Mouse (Mus musculus) retina, postnatal 1 day (tissue): ENCODE data around the gene Slc4a7.

Source experiments
- DNase-seq: peaks from one replicate; pipeline ENCODE4 v3.0.0-alpha.2; 2012

Slc4a7 gene

DNA sequence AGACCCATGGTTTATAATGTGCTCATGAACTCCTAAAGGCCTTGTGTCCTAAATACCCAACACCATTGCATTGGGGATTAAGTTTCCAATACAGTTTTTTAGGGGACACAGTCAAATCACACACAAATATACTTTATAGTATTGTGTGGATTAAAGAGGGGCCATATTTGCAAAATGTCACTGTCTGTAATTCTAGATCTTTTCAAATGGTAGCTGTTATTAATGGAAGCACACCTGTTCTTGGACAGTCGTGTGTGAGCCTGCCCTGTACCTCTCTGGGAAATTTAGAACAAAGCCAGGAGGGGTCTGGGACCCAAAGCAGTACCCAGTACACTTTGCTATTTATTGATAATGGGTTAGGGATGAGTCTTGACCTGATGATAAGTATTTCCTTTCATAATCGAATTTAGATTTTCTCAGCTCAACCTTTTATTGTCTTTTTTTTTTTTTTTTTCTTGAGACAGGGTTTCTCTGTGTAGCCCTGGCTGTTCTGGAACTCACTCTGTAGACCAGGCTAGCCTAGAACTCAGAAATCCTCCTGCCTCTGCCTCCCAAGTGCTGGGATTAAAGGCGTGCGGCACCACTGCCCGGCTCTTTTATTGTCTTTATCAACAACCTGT, at the start of gene Slc4a7:
Slc4a7 (plus strand) TSS at position 570 of the 620 bp plus-strand sequence.
- no peak for DNase-seq

DNA sequence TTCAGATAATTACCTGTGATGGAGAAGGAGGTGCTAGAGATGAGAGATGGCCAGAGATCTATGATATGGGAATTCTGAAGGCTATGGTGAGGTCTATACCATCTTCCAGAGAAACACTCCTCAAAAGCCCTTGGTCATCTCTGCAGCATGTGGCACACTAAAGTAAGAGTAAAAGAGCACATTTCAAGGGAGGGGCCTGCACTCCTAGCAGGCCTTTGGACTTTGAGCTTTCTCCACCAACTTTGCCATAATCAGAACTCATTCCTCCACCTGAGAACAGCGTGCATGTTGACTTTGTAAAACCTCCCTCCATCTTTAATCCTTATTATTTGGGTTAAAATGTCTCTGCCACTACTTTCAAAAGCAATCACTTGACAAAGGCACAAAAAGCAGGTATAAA, 31.5 kb upstream of the Slc4a7 start:
- no peak for DNase-seq

DNA sequence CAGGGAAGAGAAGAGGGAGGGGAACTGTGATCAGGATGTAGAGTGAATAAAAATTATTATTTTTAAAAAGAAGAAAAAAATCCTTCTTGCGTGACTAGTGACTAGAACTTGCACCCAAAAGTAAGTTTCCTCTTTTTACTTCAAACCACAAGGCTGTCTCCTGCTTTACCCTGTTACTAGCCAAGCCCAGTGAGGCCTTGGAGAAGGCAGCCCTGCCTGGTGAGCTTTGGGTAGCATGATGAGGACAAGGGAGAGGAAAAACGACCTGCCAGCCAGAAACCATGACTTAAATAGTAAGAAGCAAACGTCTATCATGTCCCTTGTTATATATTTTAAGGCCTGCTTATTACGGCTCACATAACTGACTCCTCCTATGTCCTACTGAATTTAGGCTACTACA, 20.5 kb upstream of the Slc4a7 start:
- DNase-seq, result no peak

DNA sequence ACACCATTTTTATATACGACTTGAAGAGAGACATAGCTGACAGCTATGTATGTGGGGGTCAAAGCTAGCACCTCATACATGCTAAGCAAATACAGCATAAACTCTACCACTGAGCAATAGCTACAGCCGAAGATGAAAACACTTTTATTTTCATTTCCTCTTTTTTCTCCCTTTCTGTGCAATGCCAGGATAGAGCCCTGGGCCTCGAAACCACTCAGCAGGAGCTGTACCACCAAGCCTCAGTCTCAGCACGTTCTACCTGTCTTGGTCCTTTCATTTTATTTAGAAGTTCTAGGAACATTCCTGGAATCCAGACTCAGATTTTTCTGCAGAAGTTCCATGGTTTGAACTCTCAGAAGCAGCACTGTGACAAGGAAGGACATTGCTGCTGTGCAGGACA, 17.3 kb upstream of the Slc4a7 start:
- DNase-seq, result no peak

DNA sequence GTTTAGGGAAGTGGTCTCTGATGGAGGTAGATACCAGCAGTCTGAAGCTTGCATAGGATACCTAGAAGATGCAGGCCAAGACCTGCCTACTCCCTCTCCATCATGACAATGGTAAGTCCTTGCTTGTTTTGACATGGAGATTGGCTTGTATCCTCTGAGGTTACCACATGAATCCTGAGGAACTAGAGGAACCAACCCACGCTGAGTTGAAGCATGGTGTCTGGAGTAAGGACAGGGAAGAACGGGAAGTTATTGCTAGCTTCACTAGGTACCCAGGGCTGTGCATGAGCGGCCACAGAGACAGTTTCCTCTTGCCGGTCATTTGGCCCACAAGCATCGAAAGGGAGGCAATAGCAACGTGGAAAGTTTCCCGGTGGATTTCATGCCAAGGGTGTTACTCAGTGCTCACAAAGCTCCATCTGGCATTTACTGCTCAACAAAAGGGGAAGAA, 16.0 kb upstream of the Slc4a7 start:
- DNase-seq, result no peak

DNA sequence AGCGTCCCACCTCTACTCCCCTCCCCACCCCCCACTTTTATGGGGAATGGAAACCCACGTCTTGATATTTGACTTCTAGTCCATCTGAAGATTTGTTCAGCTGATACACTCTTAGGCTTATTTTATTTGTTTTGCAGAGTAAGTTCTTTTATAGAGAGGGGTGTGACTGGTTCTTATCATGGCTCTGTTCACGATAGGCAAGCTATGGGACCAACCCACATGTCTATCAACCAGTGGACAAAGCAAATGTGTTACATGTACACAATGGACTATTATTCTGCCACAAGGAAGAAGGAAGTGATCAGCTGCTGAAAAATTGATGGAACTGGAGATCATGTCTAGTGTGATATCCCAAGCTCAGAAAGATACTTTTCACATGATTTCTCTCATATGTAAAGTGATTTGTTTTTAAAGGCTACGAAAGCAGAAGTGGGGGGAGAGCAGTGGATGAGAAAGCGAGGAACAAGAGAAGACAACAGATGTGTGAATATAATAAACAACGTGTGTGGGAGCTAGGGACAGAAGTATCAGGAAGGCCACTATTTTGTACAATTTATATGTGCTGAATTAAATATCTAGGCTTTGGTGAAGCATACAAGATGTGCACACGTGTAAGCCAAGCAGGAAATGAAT, 14.7 kb upstream of the Slc4a7 start:
- no peak for DNase-seq

DNA sequence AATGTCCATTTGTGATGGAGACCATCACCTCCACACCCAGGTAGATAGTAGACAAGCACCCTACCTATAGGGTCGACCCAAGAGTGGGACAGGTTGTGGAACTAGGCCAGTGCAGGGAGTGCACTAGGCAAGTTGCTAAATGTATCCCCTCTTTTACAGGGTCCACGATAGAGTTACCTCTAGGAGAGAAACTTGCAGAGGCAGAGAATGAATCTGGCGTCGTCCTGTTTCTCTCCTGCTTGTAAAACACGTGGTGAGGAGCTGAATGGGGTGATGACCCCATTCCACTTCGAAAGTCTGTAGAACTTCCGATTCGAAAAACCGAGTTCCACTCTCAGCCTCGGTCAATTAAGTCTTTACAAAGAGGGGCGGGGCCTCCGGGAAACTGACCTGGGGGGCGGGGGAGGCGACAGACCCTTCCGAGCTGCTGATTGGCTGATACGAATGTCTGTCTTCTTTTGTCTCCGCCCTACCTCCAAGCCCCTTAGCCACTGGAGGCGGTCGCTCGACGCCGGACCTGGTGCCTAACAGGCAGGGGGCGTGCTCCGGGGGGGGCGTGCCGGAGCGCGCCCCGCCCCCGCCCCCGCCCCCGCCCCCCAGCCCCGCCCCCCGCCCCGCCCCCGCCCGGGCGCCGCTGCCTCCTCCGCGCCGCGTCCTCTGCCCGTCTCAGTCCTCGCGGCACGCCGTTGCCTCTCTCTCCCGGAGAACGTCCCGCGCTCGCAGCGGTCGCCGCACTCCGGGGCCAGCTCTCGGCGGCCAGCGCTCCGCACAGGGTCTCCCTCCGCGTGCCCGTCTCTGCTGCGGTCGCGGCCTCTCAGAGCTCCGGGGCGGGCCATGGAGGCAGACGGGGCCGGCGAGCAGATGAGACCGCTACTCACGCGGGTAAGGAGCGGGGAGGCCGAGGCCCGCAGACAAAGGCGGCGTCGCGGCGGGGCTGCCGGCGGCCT, 593 bp downstream of the Slc4a7 start:
- DNase-seq, result peak; percentile 99

DNA sequence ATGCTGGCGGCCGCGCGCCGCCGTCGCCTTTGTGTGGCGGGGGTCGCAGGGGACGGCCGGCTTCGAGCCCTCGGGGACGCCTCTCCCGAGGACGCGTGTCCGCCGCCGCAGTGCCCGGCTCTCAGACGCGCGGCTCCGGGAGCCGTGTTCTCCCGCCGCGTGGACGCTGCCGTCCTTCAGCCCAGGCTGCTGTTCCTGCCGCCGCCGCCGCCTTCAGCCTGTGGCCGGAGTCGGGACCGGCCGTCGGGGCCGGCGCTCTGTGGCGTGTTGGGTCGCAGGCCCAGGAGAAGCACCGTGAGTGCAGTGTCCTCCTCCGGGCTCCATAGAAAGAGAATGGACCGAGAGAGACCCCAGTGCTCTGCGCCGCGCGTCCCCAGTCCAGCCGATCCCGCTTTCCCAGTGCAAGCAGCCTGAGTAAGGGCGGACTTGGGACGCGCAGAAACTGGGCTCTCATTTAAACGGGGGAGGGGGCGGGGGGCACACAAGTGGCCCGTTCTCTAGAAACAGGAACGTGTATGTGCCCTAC, 1.3 kb downstream of the Slc4a7 start:
- DNase-seq, result no peak

DNA sequence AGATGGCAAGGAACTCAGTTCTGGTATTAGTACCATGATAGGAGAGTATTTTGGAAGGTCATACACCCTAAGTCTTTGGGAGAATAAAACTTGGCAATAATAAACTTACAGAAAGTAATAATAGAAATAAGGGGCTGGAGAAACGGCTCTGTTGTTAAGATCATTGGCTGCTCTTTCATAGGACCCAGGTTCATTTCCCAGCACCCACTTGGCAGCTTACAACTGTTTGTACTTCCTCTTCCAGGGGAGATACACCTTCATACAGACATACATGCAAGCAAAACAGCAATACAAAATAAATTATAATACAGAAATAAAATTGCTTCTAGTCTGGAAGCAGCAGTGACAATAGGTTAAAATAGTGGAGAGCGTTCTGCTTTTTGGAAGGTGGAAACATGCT, 2.6 kb downstream of the Slc4a7 start:
- no peak for DNase-seq

DNA sequence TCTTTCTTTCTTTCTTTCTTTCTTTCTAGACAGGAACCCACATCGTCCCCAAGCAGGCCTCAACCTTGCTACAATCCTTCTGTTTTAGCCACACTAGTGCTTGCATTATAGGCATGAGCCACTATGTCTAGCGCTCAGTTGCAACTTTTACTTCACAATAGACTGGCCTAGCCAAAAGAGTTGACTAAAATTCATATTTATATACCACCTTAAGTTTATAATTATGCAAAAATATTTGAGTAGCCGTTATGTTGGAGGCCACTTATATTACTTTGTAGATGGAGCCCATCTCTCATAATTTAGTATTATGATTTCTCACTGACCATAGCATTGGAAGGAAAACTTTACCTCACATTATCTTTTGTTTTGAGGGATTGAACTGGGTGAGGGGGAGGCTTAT, 3.0 kb downstream of the Slc4a7 start:
- no peak for DNase-seq

DNA sequence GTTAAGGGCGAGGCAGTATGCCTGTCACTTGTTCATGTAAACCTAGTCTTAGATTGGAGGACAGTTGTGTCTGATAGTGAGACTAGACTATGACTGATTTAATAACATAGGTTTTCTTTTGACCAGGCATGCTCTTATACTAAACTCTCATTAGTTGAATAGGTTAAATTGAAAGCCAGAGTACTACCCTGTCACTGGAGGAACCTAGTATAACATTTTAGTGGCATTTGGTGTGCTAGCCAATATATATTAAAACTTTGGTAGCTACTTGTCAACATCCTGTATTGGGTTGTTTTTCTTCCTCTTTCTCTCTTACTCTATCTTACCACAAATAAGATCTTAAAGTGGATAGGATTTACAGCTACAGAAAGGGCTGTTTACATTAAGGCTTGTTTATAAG, 4.3 kb downstream of the Slc4a7 start:
- no peak for DNase-seq

DNA sequence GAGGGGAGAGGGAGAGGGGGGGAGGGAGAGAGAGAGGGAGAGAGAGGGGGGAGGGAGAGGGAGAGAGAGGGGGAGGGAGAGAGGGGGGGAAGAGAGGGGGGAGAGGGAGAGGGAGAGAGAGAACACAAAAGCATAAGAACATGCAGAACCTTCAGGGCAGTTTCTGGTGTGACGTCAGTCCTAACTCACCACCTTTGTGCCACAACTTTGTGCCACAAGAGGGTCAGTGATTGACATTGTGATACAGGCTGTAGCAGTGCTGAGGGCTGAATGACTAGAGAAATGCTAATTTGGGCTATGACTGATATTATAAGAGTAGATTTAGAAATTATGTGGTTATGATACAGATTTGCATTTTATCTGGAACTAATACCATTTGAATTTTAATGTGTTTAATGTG, 5.0 kb downstream of the Slc4a7 start:
- peak; percentile 24 for DNase-seq

DNA sequence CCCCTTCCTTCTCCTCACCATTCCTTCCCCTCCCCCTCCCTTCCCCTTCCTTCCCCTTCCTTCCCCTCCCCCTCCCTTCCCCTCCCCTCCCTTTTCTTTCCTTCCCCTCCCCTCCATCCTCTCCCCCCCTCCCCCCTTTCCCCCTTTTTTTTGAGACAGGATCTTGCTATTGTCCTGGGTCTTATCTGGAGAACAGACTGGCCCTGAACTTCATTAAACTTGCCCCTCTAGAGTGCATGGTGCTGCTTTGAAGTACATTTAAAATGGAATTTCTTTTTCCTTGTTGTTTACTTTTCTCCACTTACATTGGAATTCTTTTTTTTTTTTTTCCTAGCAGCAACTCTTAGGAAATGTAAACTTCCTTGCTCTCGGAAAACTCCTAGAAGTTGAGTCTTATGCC, 6.9 kb downstream of the Slc4a7 start:
- no peak for DNase-seq

DNA sequence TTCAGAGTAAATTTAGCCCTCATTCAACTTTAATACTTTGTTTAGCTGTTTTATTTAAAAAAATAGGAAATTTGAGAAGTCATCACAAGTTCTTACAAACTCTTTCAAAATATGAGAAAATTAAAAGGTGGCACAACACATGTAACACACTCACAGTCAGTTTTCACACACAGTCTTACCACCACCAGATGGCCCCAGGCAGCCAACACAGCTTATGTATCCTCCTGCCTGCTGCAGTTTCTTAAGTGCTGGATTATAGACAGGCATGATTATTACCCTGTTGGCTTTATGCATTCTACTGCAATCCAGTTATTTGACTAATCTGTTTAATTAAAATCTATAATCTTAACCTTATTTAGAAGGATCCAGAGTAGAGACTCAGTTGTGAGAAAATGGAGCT, 12.1 kb downstream of the Slc4a7 start:
- peak; percentile 68 for DNase-seq

DNA sequence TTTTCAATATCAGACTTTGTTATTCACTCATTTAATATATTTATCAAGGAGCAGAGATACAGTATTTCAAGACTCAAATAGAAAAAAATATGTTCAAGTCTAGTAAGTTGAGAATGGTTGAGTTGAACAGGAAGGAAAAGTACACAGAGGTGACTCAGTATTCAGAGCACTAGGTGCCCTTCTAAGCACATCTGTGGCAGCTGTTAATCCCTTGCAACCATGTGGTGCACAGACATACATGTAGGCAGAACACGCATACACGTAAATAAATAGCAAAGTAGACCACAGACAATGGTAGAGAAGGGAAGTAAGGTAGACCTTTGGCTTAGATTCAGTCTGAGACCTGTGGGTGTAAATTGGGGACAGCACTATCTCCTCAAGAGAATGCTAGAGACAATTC, 13.7 kb downstream of the Slc4a7 start:
- DNase-seq, result no peak

DNA sequence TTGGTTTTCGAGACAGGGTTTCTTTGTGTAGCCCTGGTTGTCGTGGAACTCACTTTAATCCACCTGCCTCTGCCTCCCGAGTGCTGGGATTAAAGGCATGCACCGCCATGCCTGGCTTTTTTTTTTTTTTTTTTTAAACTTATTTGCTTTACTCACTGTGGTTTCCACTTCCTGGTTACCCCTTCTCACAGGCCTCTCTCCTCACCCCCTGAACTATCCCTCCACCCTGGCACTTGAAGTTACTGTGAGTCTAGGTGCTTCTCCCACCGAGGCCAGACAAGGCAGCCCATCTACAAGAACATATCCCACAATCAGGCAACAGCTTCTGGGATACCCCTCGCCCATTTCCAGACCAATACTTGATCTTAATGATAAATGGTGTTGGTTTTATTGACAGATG, 14.8 kb downstream of the Slc4a7 start:
- DNase-seq, result no peak

DNA sequence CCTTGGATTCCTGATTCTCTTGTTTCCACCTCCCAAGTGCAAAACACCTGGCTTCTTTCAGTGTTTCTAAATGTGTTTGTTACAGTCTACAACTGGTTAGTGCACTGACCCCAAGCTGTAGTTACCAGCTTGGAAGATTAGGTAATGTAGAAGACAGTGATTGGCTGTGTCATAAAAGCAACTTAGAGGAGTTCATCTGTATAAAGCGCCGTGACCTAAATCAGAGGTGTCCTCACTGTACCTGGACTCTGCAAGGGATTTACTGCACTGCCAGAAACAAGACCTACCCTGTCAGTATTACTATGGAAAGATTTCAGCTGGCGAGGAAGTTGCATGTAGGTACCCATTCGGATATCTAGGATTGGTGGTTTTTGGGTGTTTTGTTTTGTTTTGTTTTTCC, 16.5 kb downstream of the Slc4a7 start:
- DNase-seq, result peak; percentile 54

DNA sequence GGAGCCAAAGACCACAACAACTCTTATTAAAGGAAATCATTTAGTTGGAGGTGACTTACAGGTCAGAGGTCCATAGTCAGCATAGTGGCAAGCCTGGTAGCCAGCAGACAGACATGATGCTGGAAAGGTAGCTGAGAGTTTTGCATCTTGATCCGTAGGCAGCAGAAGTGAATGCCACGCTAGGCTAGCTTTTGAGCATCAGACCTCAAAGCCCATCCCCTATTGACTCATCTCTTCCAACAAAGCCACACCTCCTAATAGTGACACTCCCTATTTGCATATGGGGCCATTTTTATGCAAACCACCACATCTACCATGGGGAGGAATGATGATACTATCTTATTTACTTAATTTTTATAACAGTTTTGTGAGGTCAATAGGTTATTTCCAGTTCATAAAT, 79.1 kb downstream of the Slc4a7 start:
- DNase-seq, result no peak

DNA sequence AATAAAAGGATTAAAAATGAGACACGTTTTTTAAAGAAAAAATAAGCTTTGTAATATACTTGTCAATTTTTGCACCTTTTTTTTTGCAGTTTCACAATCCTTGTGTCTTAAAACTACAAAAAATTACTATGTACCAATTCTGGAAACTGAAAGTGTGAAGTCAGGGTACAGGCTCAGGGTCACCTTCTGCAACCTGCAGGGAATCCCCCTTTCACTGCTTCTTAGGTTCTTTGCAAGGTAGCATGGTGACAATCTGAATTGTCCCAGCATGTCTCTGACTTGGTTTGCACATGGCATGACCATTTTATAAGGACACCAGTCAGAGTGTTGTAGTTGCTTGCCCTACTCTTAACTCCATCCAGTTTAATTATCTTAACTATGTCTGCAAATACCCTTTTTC, 82.1 kb downstream of the Slc4a7 start:
- DNase-seq, result no peak

DNA sequence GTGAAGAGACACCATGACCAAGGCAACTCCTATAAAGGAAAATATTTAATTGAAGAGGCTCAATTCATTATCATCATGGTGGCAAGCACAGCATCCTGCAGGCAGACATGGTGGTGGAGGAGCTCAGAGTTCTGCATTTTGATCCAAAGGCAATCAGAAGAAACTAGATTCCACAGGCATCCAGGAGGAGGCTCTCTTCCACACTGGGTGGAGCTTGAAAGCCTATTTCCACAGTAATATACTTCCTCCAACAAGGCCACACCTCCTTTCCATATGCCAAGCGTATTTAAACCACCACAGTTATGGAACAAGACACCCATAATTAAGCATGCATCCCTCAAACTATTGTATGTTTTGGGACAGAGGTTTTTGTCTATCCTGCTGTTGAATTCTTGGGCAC, 84.9 kb downstream of the Slc4a7 start:
- DNase-seq, result no peak

DNA sequence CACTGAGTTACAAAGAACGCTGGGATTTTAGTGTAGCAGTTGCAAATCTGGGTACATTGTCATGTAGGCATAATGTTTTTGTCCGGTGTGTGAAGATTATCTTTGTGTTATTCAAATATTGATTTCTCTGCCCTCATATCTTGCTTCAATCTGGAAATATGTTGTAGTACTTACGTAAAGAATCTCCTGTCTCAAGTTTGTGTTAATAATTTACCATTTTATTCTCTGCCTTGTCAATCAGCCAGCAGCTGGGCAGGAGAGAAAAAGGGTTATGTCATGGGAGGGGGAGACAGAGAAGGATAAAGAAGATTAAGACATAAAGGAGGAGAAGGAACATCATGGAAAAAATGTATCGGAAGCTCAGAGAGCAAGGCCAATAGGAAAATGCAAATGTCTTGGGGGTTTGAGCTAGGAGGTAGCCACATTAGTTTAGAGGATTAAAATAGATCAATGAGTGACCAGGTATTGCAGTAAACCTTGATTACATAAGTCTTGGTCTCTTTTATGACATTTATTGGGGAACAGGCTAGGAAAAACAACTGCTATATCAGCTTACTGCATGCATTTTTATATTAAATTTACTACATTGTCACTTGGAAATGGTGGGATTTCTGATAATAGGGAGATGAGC, 87.9 kb downstream of the Slc4a7 start:
- DNase-seq, result no peak

DNA sequence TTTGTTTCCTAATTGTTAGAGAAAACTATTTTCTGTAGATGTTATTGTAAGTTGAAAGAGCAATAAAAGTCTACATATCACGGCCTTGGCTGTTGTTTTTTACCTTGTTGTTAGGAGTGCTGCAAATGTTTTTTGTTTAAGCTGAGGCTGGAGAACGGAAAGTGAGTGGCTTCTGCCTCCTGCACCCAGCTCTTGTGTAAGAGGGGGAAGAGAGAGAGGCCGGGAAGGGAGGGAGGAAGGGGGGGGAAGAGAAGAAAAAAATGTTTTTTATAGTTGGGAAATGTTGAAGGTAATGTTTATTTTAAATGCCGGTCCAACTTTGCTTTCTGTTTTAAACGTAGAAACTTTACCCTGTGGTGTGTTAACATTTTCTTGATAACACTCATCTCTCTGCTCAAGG, 97.8 kb downstream of the Slc4a7 start:
- no peak for DNase-seq

DNA sequence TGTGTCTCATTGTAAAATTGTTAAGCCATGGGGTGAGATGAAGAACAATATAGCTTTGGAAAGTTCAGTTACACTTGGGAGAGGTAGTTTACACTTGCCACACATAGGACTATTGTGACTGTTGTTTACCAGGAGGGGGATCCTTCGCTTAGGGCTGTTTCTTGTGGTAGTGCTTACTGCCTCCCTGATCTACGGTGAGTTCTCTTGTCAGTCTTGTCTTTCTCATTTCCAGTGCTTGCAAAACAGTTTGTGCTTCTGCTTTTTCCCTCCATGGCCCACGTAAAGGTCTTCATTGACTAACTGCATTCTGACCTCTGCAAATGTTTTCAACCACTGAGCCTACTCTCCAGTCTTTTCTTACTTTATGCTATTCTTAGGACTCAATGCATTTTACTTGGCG, 98.3 kb downstream of the Slc4a7 start:
- no peak for DNase-seq
